Mouse (Mus musculus): ENCODE results near the gene Cmtm2b.

DNA sequence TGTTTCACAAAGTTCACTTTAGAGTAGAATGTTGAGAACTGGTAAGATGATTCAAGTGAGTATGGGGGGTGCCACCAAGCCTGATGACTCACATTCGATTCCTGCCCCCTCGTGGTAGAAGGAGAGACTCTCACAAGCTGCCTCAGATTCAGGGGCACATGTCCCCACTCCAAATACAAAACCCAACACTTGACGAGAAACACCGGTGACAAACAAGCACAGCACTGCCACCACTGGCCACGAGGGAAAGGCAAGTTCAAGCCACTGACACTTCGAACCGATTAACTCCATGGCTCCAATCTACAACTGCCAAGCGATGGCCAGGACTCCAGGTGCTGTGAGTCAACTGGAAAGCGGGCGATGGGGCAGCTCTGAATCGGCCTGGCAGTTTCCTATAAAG is 51.7 kb downstream of the Cmtm2b start:
- TF ChIP-seq CTCF (conservative IDR thresholded peaks at IDR 0.05; ENCODE audit: insufficient read depth, insufficient read length, low read depth, low read length), result peak; percentile 31
- no peak for TF ChIP-seq POLR2A (IDR thresholded peaks at IDR 0.05; ENCODE audit: low read depth, low read length)

Data from kidney, adult 2 months (tissue).